Mouse (Mus musculus) ES-Bruce4 (cell line): ENCODE measurements around the gene Il17rd. TPM values are rescaled to one million over a fixed set of nuclear protein-coding genes. Genes with fewer than 3 reads are reported as not detected.

Source experiments
- H3K27ac ChIP-seq: 2 replicates; pipeline ENCODE4 v1.5.1; 2012; ENCODE audit warnings: low read length, inconsistent platforms; ENCODE audit not compliant: insufficient read depth
- H3K27me3 ChIP-seq: 2 replicates; pipeline ENCODE4 v1.6.1; 2012; ENCODE audit warnings: mild to moderate bottlenecking, low read length, inconsistent platforms; ENCODE audit not compliant: control insufficient read depth, poor library complexity, insufficient read depth, severe bottlenecking
- H3K36me3 ChIP-seq: 2 replicates; pipeline ENCODE4 v1.6.1; 2012; ENCODE audit warnings: inconsistent platforms, mild to moderate bottlenecking, low read length, moderate library complexity; ENCODE audit not compliant: control insufficient read depth, poor library complexity, insufficient read depth, severe bottlenecking
- H3K4me1 ChIP-seq: one replicate; pipeline ENCODE4 v1.8.1; 2011; ENCODE audit warnings: low read length; ENCODE audit not compliant: control insufficient read depth, insufficient read depth
- H3K4me3 ChIP-seq: 2 replicates; pipeline ENCODE4 v1.5.1; 2011; ENCODE audit warnings: low read depth, mild to moderate bottlenecking, low read length
- H3K9ac ChIP-seq: 2 replicates; pipeline ENCODE4 v1.6.1; 2012; ENCODE audit warnings: low read depth, mild to moderate bottlenecking, inconsistent platforms; ENCODE audit not compliant: poor library complexity, severe bottlenecking
- H3K9me3 ChIP-seq: replicated peaks from 2 replicates; pipeline ENCODE4 v1.6.1; 2012; ENCODE audit warnings: mild to moderate bottlenecking, low read length, inconsistent platforms; ENCODE audit not compliant: control insufficient read depth, poor library complexity, insufficient read depth, severe bottlenecking
- CTCF ChIP-seq: IDR thresholded peaks from one replicate; pipeline ENCODE4 v1.8.1; 2011; ENCODE audit warnings: low read depth, low read length
- EP300 ChIP-seq: IDR thresholded peaks from 2 replicates; pipeline ENCODE4 v1.6.1; 2011; ENCODE audit warnings: low read depth, low read length; ENCODE audit not compliant: insufficient read depth
- POLR2A ChIP-seq: IDR thresholded peaks from one replicate; pipeline ENCODE4 v1.8.1; 2011; ENCODE audit warnings: low read length; ENCODE audit not compliant: insufficient read depth
- polyA plus RNA-seq: library from polyadenylated mRNA; stranded (reverse); fragments of >200 nt; gene quantifications from 2 replicates; pipeline ENCODE4 v1.2.4, GENCODE M21; 2011; ENCODE audit warnings: low read depth; ENCODE audit not compliant: missing spikeins, insufficient read depth, insufficient read length

Gene Il17rd
- polyA plus RNA-seq, 1 experiment, result 48.9 TPM

- no peaks in the 10 kb centered on the region for H3K36me3 ChIP-seq
- no peak overlapping the region for H3K9ac ChIP-seq
- H3K4me3 ChIP-seq, result no peak overlapping the region
- no peaks in the 10 kb centered on the region for H3K27me3 ChIP-seq
- no peak overlapping the region for H3K27ac ChIP-seq
- TF ChIP-seq POLR2A (no peak), CTCF (no peak), EP300 (no peak)
- H3K9me3 ChIP-seq, result no peaks in the 10 kb centered on the region
- no peaks in the 10 kb centered on the region for H3K4me1 ChIP-seq
Measured at GRCm38 (mm10) chr14:27131521-27131920, 92.8 kb downstream of the Il17rd start.

- no peaks in the 10 kb centered on the region for H3K36me3 ChIP-seq
- no peak overlapping the region for H3K9ac ChIP-seq
- no peak overlapping the region for H3K4me3 ChIP-seq
- no peaks in the 10 kb centered on the region for H3K27me3 ChIP-seq
- H3K4me1 ChIP-seq, result peaks cover 2% of the 10 kb centered on the region
- TF ChIP-seq EP300, result no peak
- H3K9me3 ChIP-seq, result no peaks in the 10 kb centered on the region
- H3K27ac ChIP-seq, result no peak overlapping the region
Measured at GRCm38 (mm10) chr14:27138891-27139290, 100.2 kb downstream of the Il17rd start.

- Histone ChIP-seq H3K27ac (no peak overlapping the region), H3K36me3 (no peaks in the 10 kb centered on the region), H3K4me1 (peaks cover 2% of the 10 kb centered on the region), H3K9me3 (no peaks in the 10 kb centered on the region), H3K27me3 (no peaks in the 10 kb centered on the region), H3K9ac (no peak overlapping the region), H3K4me3 (no peak overlapping the region)
- no peak for TF ChIP-seq EP300
- no peak for TF ChIP-seq POLR2A
- no peak for TF ChIP-seq CTCF
Measured at GRCm38 (mm10) chr14:27139968-27140367, 101.2 kb downstream of the Il17rd start.

GRCm38 (mm10) chr14:27141486-27141885 lies 102.7 kb downstream of the Il17rd start:
- no peak overlapping the region for H3K27ac ChIP-seq
- no peaks in the 10 kb centered on the region for H3K27me3 ChIP-seq
- TF ChIP-seq EP300 (no peak), CTCF (no peak), POLR2A (no peak)
- H3K4me3 ChIP-seq, result no peak overlapping the region
- H3K4me1 ChIP-seq, result peaks cover 2% of the 10 kb centered on the region
- no peaks in the 10 kb centered on the region for H3K36me3 ChIP-seq
- H3K9ac ChIP-seq, result no peak overlapping the region
- no peaks in the 10 kb centered on the region for H3K9me3 ChIP-seq

DNA sequence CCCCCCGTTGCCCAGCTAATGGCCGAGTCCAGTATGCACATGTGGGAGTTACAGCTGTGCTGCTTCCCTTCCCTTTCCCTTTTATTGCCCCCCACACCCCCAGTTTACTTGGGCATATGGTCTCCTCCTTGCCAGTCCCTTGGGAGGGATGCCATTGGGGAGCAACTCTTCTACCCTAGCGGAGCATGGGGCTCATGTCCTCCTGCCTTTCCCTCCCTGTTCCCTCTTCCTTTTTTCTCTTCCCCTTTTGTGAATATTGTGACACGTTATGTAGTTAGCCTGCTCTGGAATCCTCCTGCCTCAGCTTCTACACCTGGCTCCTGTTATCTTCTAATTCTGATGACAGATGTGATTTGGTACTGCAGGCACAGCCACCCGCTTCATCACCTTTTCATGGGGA lies 103.9 kb downstream of the Il17rd start:
- no peaks in the 10 kb centered on the region for H3K27me3 ChIP-seq
- no peaks in the 10 kb centered on the region for H3K9me3 ChIP-seq
- TF ChIP-seq POLR2A, result no peak
- no peak for TF ChIP-seq EP300
- no peak for TF ChIP-seq CTCF
- H3K36me3 ChIP-seq, result no peaks in the 10 kb centered on the region
- H3K27ac ChIP-seq, result no peak overlapping the region
- H3K9ac ChIP-seq, result no peak overlapping the region
- no peak overlapping the region for H3K4me3 ChIP-seq
- peaks cover 2% of the 10 kb centered on the region for H3K4me1 ChIP-seq

DNA sequence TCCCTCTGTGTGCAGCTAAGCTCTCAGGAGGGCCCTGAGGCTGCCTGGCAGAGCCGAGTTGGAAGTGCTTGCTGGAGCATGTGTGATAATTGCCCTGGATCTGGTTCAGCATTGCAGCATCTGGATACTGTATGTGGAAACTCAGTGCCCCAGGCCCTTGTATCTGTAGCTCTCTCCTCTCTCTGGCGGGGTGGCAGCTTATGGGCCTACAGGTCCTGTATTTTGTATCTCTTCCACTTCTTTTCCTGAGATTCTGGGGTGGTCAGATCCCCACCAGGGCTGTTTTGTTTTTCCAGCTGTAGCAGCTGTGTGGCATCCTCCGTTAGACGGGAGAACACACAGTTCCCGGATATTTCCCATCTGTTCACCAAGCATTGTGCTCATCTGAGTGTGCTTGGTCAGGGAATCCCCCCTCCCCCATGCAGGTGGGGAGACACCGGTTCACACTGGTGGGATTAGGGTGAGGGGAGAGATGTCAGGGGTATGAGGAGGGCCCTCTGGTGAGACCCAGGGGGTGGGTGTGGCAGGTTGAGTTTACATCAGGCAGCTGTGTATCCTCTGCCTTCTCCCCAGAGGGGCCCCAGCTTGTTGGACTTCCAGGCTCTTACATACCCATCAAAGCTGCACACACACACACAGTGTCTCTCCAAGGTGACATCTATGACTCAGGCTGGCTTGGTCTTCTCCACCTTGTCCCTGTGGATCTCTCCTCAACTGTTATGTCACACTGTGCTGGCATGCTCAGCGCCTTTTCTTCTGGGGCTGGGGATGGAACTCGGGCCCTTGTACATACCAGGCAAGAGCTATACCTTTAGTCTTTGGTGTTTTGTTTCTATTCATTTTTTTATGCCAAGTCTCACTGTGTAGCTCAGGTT lies 106.7 kb downstream of the Il17rd start:
- H3K9ac ChIP-seq, result no peak overlapping the region
- no peak overlapping the region for H3K4me3 ChIP-seq
- peaks cover 2% of the 10 kb centered on the region for H3K4me1 ChIP-seq
- TF ChIP-seq EP300, result no peak
- no peak for TF ChIP-seq CTCF
- no peak for TF ChIP-seq POLR2A
- H3K27me3 ChIP-seq, result no peaks in the 10 kb centered on the region
- H3K36me3 ChIP-seq, result no peaks in the 10 kb centered on the region
- H3K27ac ChIP-seq, result no peak overlapping the region
- H3K9me3 ChIP-seq, result no peaks in the 10 kb centered on the region
